8 mouse cellular contexts compared by ENCODE assay signal in the genomic region with DNA sequence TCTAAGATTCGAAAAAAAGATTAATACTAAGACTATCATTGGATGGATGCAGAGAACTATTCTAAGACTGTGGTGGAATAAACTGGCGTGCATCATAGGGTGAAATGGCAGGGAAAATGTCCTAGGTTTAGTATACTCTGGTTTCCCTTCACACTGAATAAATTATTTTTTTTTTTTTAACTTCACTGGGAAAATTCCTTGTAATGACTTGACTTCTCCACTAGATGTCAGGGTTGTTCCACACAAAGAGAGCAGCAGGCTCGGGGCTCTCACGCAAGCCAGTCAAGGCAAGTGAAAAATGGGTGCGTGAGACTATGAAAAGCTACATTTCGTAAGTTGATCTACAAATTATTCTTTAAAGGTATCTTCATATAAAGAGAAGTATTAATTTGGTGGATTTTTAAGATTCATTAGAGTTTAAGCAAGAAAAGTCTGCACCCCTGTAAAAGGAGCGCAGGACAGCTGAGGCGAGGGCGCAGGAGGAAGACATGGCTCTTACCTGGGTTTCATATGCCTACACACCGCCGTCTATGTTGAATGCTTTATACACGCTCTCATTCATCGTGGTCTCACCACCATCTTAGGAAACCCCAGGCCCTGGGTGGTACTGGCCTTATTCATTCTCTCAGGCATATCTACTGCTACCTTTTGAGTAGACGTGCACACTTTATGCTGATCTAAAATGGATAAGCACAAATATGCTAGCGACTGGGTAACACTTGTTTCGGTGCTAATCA. TPM values are rescaled to one million over a fixed set of nuclear protein-coding genes. Genes with fewer than 3 reads are reported as not detected.
A peak's percentile ranks its signal among the peaks of the same experiment; 100 is the strongest.
DNase-seq lines count a peak whose midpoint lies in the region; ATAC-seq and TF ChIP-seq lines count a peak whose summit lies in the region.

No protein-coding gene starts in this region.

- H3K4me2 ChIP-seq in intestine, embryonic 14.5 days (ENCODE audit: low read length): no peak overlapping the region
- no peak overlapping the region for H3K4me2 ChIP-seq in midbrain, embryonic 13.5 days (replicated peaks)

- no peak for TF ChIP-seq POLR2A in thymus, adult 2 months (IDR thresholded peaks at IDR 0.05; ENCODE audit: control insufficient read depth, extremely low read depth, insufficient read depth, low read length, poor library complexity)
- no peak for TF ChIP-seq POLR2A in embryonic fibroblast, embryonic 13.5 days (IDR thresholded peaks at IDR 0.05; ENCODE audit: low read depth, low read length)

- H3K36me3 ChIP-seq in thymus, adult 2 months (ENCODE audit: control insufficient read depth, insufficient read depth, low read length): no peaks in the 10 kb centered on the region
- H3K36me3 ChIP-seq in intestine, embryonic 14.5 days (ENCODE audit: control insufficient read depth, insufficient read depth, low read length): no peaks in the 10 kb centered on the region
- H3K36me3 ChIP-seq in midbrain, embryonic 13.5 days: no peaks in the 10 kb centered on the region

- no peaks in the 10 kb centered on the region for H3K4me1 ChIP-seq in thymus, adult 2 months (replicated peaks; ENCODE audit: control insufficient read depth, insufficient read depth, low read length)
- H3K4me1 ChIP-seq in embryonic fibroblast, embryonic 13.5 days (ENCODE audit: control insufficient read depth, insufficient read depth, low read length): peaks cover 6% of the 10 kb centered on the region; the same call in 1 of the 2 replicates
- H3K4me1 ChIP-seq in intestine, embryonic 14.5 days (replicated peaks; ENCODE audit: control insufficient read depth, insufficient read depth, low read length): no peaks in the 10 kb centered on the region
- H3K4me1 ChIP-seq in midbrain, embryonic 13.5 days (replicated peaks): peaks cover 4% of the 10 kb centered on the region; the same call in 1 of the 2 replicates

- peak; percentile 55 for ATAC-seq in cerebellum, adult (ENCODE audit: insufficient number of reproducible peaks, low FRiP score, low TSS enrichment)
- 0 out of 2 replicates have a peak, but pooled peaks have one; percentile 47 for ATAC-seq in intestine, embryonic 14.5 days (replicated peaks; ENCODE audit: low FRiP score, low TSS enrichment, low read depth)
- ATAC-seq in midbrain, embryonic 13.5 days: peak; percentile 85

- 46% methylated on average over 16 of the region's 16 CpGs for WGBS in thymus, adult 2 months
- WGBS in intestine, embryonic 14.5 days: 40% methylated on average over 16 of the region's 16 CpGs
- WGBS in midbrain, embryonic 13.5 days: 42% methylated on average over 16 of the region's 16 CpGs

- no peak overlapping the region for H3K27ac ChIP-seq in thymus, adult 2 months (ENCODE audit: control insufficient read depth, insufficient read depth, low read length)
- no peak overlapping the region for H3K27ac ChIP-seq in embryonic fibroblast, embryonic 13.5 days (ENCODE audit: insufficient read depth, low read length)
- H3K27ac ChIP-seq in intestine, embryonic 14.5 days (ENCODE audit: low read depth): no peak overlapping the region
- H3K27ac ChIP-seq in midbrain, embryonic 13.5 days: no peak overlapping the region

- no peak for DNase-seq in cerebellum, adult 11-12 months
- DNase-seq in thymus, postnatal 0 days (ENCODE audit: low spot score): peak; percentile 44
- no peak for DNase-seq in thymus, adult 2 months
- DNase-seq in intestine, embryonic 14.5 days (ENCODE audit: low spot score): no peak
- DNase-seq in spleen, adult 12 weeks (ENCODE audit: low spot score): no peak

- no peak overlapping the region for H3K9ac ChIP-seq in intestine, embryonic 14.5 days (ENCODE audit: low read length)
- H3K9ac ChIP-seq in midbrain, embryonic 13.5 days (replicated peaks): no peak overlapping the region

- no peak overlapping the region for H3K4me3 ChIP-seq in thymus, adult 2 months (ENCODE audit: control insufficient read depth, insufficient read depth, low read length)
- H3K4me3 ChIP-seq in embryonic fibroblast, embryonic 13.5 days (ENCODE audit: insufficient read depth, low read length): no peak overlapping the region
- no peak overlapping the region for H3K4me3 ChIP-seq in intestine, embryonic 14.5 days (ENCODE audit: low read depth, low read length)
- H3K4me3 ChIP-seq in midbrain, embryonic 13.5 days (replicated peaks): no peak overlapping the region

- no peaks in the 10 kb centered on the region for H3K27me3 ChIP-seq in thymus, adult 2 months (ENCODE audit: control insufficient read depth, insufficient read depth, low read length)
- H3K27me3 ChIP-seq in intestine, embryonic 14.5 days (replicated peaks; ENCODE audit: control insufficient read depth, insufficient read depth, low read length): no peaks in the 10 kb centered on the region
- H3K27me3 ChIP-seq in midbrain, embryonic 13.5 days: 0 out of 2 replicates have a peak, but pooled peaks cover 2% of the 10 kb centered on the region

- no peak for TF ChIP-seq CTCF in thymus, adult 2 months (IDR thresholded peaks at IDR 0.05; ENCODE audit: borderline replicate concordance, control insufficient read depth, extremely low read depth, insufficient read depth, low read length, poor library complexity)
- TF ChIP-seq CTCF in embryonic fibroblast, embryonic 13.5 days (IDR thresholded peaks at IDR 0.05; ENCODE audit: borderline replicate concordance, insufficient read depth, low read length): peak; percentile 27; the same call in 1 of the 2 replicates

- H3K9me3 ChIP-seq in intestine, embryonic 14.5 days (ENCODE audit: control insufficient read depth, low read length): no peaks in the 10 kb centered on the region
- H3K9me3 ChIP-seq in midbrain, embryonic 13.5 days: no peaks in the 10 kb centered on the region

RNA-seq across cellular contexts. Expression of gene 1700015F17Rik, which starts 15.5 kb away (rescaled TPM):
- polyA plus RNA-seq in thymus, postnatal 0 days (2015; fragmentation: Nextera tagmentation; extraction: Ambion mirVana): not detected in 2 replicates
- not detected in 2 replicates for polyA plus RNA-seq in thymus, adult 2 months (2012; rRNA removed)
- not detected in 2 replicates for polyA plus RNA-seq in embryonic fibroblast, embryonic 13.5 days (2011; ENCODE audit: insufficient read length, low read depth, missing spikeins)
- polyA plus RNA-seq in intestine, embryonic 14.5 days (2014; fragmentation: Nextera tagmentation; extraction: Ambion mirVana): not detected in 2 replicates
- polyA plus RNA-seq in midbrain, embryonic 13.5 days (2015; fragmentation: Nextera tagmentation; extraction: Ambion mirVana): not detected in 2 replicates

RNA-seq across cellular contexts. Expression of gene Cldn12, which starts 20.3 kb away (rescaled TPM):
- polyA plus RNA-seq in thymus, postnatal 0 days (2015; fragmentation: Nextera tagmentation; extraction: Ambion mirVana): 2.3 and 2.8 TPM in 2 replicates
- 3.4 and 5.2 TPM in 2 replicates for polyA plus RNA-seq in thymus, adult 2 months (2012; rRNA removed)
- 29.4 and 29.7 TPM in 2 replicates for polyA plus RNA-seq in embryonic fibroblast, embryonic 13.5 days (2011; ENCODE audit: insufficient read length, low read depth, missing spikeins)
- 23.0 and 25.2 TPM in 2 replicates for polyA plus RNA-seq in intestine, embryonic 14.5 days (2014; fragmentation: Nextera tagmentation; extraction: Ambion mirVana)
- polyA plus RNA-seq in midbrain, embryonic 13.5 days (2015; fragmentation: Nextera tagmentation; extraction: Ambion mirVana): 21.3 and 23.0 TPM in 2 replicates
